Mouse (Mus musculus) C2C12 (cell line): ENCODE data around the gene Qtrt1.

ENCODE experiments used
- CEBPB ChIP-seq: IDR thresholded peaks from one replicate; pipeline ENCODE4 v1.6.1; 2011; ENCODE audit warnings: low read depth, mild to moderate bottlenecking, control low read depth, moderate library complexity
- CTCF ChIP-seq: IDR thresholded peaks from one replicate; pipeline ENCODE4 v1.5.1; 2011; ENCODE audit not compliant: control insufficient read depth, insufficient read depth, insufficient read length
- MAX ChIP-seq: IDR thresholded peaks from one replicate; pipeline ENCODE4 v1.6.1; 2011; ENCODE audit warnings: mild to moderate bottlenecking, control low read depth
- MYOD1 ChIP-seq: IDR thresholded peaks from one replicate; pipeline ENCODE4 v1.6.1; 2011; ENCODE audit warnings: low read depth; ENCODE audit not compliant: control insufficient read depth, insufficient read length
- MYOG ChIP-seq: IDR thresholded peaks from one replicate; pipeline ENCODE4 v1.6.1; 2011; ENCODE audit not compliant: control insufficient read depth, insufficient read length; ENCODE audit errors: extremely low read depth
- USF1 ChIP-seq: IDR thresholded peaks from one replicate; pipeline ENCODE4 v1.6.1; 2011; ENCODE audit warnings: low read depth, mild to moderate bottlenecking, control low read depth, moderate library complexity

- no peak for TF ChIP-seq USF1
- TF ChIP-seq CEBPB, result no peak
- TF ChIP-seq CTCF, result no peak
- TF ChIP-seq MAX, result no peak
- TF ChIP-seq MYOD1, result no peak
- TF ChIP-seq MYOG, result no peak
These were observed 3.7 kb upstream of the Qtrt1 start for GRCm38 (mm10) chr9:21407951-21408350.
